Mouse (Mus musculus): ENCODE data around the gene Ranbp17. TPM values are rescaled to one million over a fixed set of nuclear protein-coding genes. Genes with fewer than 3 reads are reported as not detected.

The Ranbp17 gene
- polyA plus RNA-seq, 1 experiment: not detected

DNA sequence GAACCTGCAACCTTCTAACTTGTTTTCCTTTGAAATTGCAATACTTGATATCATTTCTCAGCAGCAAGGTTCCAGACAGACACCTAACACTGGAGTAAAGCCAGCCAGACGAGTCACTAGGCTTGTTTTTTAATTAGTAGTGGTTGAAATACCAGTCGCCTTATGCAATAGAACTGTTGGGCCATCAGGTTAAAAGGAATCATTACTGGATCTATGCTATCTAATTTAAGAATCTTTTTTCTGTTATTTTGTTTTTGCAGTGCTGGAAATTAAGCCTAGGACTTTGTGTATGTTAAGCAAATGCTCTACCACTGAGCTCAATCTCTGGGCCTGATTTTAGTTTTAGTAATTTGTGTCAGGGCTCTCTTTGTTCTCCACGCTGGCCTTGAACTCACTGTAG lies 91.3 kb downstream of the Ranbp17 start:
- Histone ChIP-seq H3K4me1 (ENCODE audit: control insufficient read depth, insufficient read depth, low read length) (no peaks in the 10 kb centered on the region), H3K4me3 (ENCODE audit: insufficient read depth, low read length) (no peak overlapping the region), H3K27ac (ENCODE audit: insufficient read depth, low read depth, low read length) (no peak overlapping the region)
- TF ChIP-seq POLR2A (IDR thresholded peaks at IDR 0.05; ENCODE audit: borderline replicate concordance, low read depth, low read length): no peak
- TF ChIP-seq CTCF (IDR thresholded peaks at IDR 0.05; ENCODE audit: low read depth, low read length): no peak

DNA sequence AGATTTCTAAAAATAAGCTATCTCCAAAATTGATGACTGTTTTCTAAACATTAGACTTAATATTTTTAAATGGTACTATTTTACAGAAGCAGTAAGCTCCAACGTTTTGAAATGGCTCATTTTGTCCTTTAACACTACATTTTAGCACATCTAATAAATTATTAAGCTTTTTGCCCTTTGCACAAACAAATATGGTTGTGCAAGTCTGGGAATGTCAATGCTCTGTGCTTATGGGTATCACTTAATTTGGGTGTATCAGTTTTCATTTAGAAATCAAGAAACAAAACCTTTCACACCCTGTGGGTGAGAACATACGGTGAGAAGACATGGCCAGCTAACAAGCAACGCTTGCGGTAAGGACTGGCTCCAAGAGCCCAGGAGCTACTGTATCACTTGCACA lies 108.9 kb downstream of the Ranbp17 start:
- H3K4me3 ChIP-seq (ENCODE audit: insufficient read depth, low read length): no peak overlapping the region
- TF ChIP-seq POLR2A (IDR thresholded peaks at IDR 0.05; ENCODE audit: borderline replicate concordance, low read depth, low read length) (no peak), CTCF (IDR thresholded peaks at IDR 0.05; ENCODE audit: low read depth, low read length) (no peak)
- no peaks in the 10 kb centered on the region for H3K4me1 ChIP-seq (ENCODE audit: control insufficient read depth, insufficient read depth, low read length)
- no peak overlapping the region for H3K27ac ChIP-seq (ENCODE audit: insufficient read depth, low read depth, low read length)

DNA sequence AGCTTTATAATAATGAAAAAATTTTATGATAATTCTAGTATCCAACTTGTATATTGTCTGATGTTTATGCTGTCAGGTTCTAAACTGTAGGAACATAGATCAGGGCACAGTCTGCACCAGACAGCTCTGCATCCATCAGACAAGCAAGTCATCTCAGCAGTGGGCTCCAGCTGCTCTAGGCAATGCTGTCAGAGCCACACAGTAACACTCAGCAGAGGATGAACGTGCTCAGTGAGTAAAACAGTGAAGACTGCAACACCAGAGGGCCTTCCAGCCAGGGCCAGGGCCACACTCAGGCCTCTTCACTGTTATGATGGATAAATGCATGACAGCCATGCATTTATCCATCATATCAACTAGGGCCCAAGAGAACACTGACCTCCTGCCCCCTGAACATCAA lies 114.2 kb downstream of the Ranbp17 start:
- no peak for TF ChIP-seq POLR2A (IDR thresholded peaks at IDR 0.05; ENCODE audit: borderline replicate concordance, low read depth, low read length)
- no peak for TF ChIP-seq CTCF (IDR thresholded peaks at IDR 0.05; ENCODE audit: low read depth, low read length)
- Histone ChIP-seq H3K4me3 (ENCODE audit: insufficient read depth, low read length) (no peak overlapping the region), H3K4me1 (ENCODE audit: control insufficient read depth, insufficient read depth, low read length) (no peaks in the 10 kb centered on the region), H3K27ac (ENCODE audit: insufficient read depth, low read depth, low read length) (no peak overlapping the region)

DNA sequence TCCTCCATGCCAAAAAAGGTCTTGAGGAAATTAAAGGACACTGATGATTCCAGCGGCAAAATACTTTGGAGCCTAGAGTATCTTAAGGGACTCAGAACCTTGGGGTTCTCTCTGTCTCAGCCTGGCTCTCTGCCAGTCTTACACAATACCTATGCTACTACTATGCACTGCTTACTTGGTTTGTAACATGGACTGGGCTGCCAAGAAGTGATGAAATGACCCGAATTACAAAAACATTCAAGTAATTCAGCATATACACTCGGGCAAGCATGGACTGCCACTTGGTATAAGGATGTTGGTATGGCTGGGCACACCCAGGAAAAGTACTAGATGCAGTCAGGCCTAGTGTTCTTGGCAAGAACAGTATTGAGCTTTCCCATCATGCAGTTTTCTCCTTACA lies 114.8 kb downstream of the Ranbp17 start:
- Histone ChIP-seq H3K4me3 (ENCODE audit: insufficient read depth, low read length) (no peak overlapping the region), H3K27ac (ENCODE audit: insufficient read depth, low read depth, low read length) (no peak overlapping the region), H3K4me1 (ENCODE audit: control insufficient read depth, insufficient read depth, low read length) (no peaks in the 10 kb centered on the region)
- TF ChIP-seq CTCF (IDR thresholded peaks at IDR 0.05; ENCODE audit: low read depth, low read length) (no peak), POLR2A (IDR thresholded peaks at IDR 0.05; ENCODE audit: borderline replicate concordance, low read depth, low read length) (no peak)

DNA sequence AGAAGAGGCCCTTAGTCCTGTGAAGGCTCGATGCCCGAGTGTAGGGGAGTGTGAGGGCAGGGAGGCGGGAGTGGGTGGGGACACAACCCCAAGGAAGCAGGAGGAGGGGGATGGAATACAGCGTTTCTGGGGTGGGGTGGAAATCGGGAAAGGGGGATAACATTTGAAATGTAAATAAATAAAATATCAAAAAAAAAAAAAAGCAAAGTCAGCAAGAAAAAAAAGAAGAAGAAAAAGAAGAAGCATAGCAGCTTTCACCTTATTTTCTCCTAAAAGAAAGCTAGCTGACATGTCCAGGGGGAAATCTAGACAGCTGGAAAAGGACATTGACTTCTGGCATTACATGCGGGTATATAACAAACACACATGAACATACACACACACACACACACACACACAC lies 117.3 kb downstream of the Ranbp17 start:
- TF ChIP-seq CTCF (IDR thresholded peaks at IDR 0.05; ENCODE audit: low read depth, low read length) (no peak), POLR2A (IDR thresholded peaks at IDR 0.05; ENCODE audit: borderline replicate concordance, low read depth, low read length) (no peak)
- no peak overlapping the region for H3K4me3 ChIP-seq (ENCODE audit: insufficient read depth, low read length)
- H3K27ac ChIP-seq (ENCODE audit: insufficient read depth, low read depth, low read length): no peak overlapping the region
- H3K4me1 ChIP-seq (ENCODE audit: control insufficient read depth, insufficient read depth, low read length): no peaks in the 10 kb centered on the region

DNA sequence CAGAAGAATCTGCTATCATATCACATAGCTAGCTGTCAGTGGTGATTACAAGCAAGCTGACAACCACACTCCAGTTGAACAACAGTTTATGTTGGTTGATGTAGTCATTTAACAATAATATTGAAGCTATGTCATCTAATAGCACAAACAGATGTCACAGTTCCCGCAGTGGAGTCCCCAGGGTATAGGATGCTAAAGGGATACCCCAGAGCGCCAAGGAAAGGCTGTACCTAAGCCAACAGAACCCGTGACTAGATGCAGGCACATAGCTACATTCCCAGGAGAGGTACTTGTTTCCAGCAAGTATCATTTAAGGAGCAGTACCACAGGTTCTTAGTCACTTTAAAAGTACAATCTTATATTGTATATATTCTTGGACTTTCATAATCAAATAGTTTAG lies 119.5 kb downstream of the Ranbp17 start:
- no peak overlapping the region for H3K27ac ChIP-seq (ENCODE audit: insufficient read depth, low read depth, low read length)
- no peaks in the 10 kb centered on the region for H3K4me1 ChIP-seq (ENCODE audit: control insufficient read depth, insufficient read depth, low read length)
- no peak for TF ChIP-seq POLR2A (IDR thresholded peaks at IDR 0.05; ENCODE audit: borderline replicate concordance, low read depth, low read length)
- no peak overlapping the region for H3K4me3 ChIP-seq (ENCODE audit: insufficient read depth, low read length)

DNA sequence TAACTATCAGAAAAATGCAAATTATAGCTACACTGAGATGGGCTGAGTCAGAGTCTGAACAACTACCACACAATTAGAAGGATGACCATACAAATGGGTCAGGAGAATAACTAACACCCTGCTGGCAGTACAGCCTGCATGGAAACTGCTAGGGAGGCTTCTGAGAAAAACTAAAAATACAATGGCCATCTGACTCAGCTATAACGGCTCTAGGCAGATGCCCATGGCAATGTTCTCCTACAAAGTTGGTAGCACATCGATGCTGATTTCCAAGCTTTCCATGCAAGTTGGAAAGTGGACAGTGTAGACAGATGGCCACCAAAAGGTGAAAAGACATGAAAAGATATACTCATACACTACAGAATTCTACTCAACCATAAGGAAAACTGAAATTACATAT lies 124.9 kb downstream of the Ranbp17 start:
- no peak overlapping the region for H3K4me3 ChIP-seq (ENCODE audit: insufficient read depth, low read length)
- TF ChIP-seq POLR2A (IDR thresholded peaks at IDR 0.05; ENCODE audit: borderline replicate concordance, low read depth, low read length) (no peak), CTCF (IDR thresholded peaks at IDR 0.05; ENCODE audit: low read depth, low read length) (no peak)
- H3K27ac ChIP-seq (ENCODE audit: insufficient read depth, low read depth, low read length): no peak overlapping the region
- H3K4me1 ChIP-seq (ENCODE audit: control insufficient read depth, insufficient read depth, low read length): no peaks in the 10 kb centered on the region

DNA sequence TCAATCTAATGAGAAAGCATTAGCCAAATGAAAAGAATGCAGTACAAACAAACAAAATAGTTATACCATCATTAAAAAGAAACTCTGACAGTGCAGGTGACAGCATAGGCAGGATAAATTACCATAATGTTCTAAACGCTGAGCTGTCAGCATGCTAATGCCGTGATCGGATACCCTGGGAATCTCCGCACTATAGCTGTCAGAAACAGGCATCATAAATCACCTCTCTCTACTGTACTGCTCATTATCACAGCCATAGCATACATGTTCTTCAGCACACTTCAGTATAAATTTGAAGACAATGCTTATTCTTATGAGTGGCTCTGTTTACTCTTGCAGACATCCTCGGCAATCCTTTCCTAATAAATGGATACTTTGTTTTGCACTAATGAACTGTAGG lies 151.7 kb downstream of the Ranbp17 start:
- Histone ChIP-seq H3K4me1 (ENCODE audit: control insufficient read depth, insufficient read depth, low read length) (no peaks in the 10 kb centered on the region), H3K27ac (ENCODE audit: insufficient read depth, low read depth, low read length) (no peak overlapping the region), H3K4me3 (ENCODE audit: insufficient read depth, low read length) (no peak overlapping the region)
- TF ChIP-seq CTCF (IDR thresholded peaks at IDR 0.05; ENCODE audit: low read depth, low read length): no peak
- TF ChIP-seq POLR2A (IDR thresholded peaks at IDR 0.05; ENCODE audit: borderline replicate concordance, low read depth, low read length): no peak

DNA sequence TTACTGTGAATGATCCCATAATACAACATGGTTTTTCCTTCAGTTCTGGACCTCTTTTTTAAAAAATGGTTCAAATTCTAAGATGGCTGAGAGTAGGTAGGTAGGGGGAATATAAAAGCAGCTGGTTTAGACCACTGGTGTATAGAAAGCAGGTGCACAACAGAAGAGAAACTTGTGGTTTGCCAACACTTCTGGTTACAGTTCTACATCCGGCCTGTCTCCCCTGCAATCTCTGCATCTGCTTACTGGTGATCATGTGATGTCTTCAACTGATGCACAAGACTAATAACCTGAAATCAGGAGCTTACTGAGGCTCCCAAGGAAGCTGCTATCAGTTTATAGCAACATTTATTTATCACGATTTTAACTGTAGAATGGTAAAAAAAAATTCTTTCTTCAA lies 164.3 kb downstream of the Ranbp17 start:
- Histone ChIP-seq H3K27ac (ENCODE audit: insufficient read depth, low read depth, low read length) (no peak overlapping the region), H3K4me1 (ENCODE audit: control insufficient read depth, insufficient read depth, low read length) (no peaks in the 10 kb centered on the region), H3K4me3 (ENCODE audit: insufficient read depth, low read length) (no peak overlapping the region)
- no peak for TF ChIP-seq CTCF (IDR thresholded peaks at IDR 0.05; ENCODE audit: low read depth, low read length)
- no peak for TF ChIP-seq POLR2A (IDR thresholded peaks at IDR 0.05; ENCODE audit: borderline replicate concordance, low read depth, low read length)

DNA sequence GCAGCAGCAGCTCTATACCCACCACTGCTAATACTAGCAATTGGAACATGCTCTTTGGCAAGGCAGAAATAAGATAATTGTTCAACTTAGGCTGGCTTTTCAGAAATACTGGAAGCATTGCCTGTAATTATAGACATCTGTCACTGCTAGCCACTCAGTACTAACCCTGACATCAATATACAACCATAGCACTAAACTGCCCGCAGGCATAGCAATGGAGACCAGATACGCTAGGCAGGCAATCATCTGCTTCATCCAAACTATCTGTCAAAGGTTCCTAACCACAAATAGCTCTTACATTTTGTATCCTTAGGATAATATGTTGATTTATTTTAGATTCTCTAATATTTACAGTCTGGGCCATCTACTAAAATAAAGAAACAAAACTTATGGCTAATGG lies 171.5 kb downstream of the Ranbp17 start:
- Histone ChIP-seq H3K4me3 (ENCODE audit: insufficient read depth, low read length) (no peak overlapping the region), H3K27ac (ENCODE audit: insufficient read depth, low read depth, low read length) (no peak overlapping the region), H3K4me1 (ENCODE audit: control insufficient read depth, insufficient read depth, low read length) (no peaks in the 10 kb centered on the region)
- TF ChIP-seq POLR2A (IDR thresholded peaks at IDR 0.05; ENCODE audit: borderline replicate concordance, low read depth, low read length) (no peak), CTCF (IDR thresholded peaks at IDR 0.05; ENCODE audit: low read depth, low read length) (no peak)

DNA sequence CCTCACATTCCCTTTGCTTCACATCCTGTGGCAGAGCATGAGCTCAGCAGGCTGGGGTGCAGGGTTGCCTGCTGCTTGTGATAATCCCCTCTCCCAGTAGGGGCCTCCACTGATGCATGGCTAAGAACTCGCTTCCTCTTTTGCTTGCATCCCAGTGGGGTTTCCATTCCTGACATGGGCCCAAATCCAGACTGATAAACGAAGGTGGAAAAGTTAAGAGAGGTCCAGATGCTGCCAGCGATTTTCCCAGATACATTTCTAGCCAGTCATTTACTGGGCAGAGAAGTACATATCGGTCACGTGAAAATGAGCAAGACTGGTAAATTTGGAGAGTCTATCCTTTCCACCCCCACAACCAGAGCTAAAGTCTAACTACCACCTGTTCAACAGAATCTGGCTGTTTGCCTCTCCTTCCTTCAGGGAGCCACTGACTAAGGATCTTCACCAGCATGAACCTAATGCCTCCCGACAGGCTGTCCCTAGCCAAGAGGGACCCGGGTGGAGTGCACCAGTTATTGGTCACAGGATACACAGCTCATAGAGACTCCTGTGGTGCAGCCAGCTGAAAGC lies 176.9 kb downstream of the Ranbp17 start:
- H3K4me3 ChIP-seq (ENCODE audit: insufficient read depth, low read length): no peak overlapping the region
- no peak overlapping the region for H3K27ac ChIP-seq (ENCODE audit: insufficient read depth, low read depth, low read length)
- H3K4me1 ChIP-seq (ENCODE audit: control insufficient read depth, insufficient read depth, low read length): no peaks in the 10 kb centered on the region
- TF ChIP-seq POLR2A (IDR thresholded peaks at IDR 0.05; ENCODE audit: borderline replicate concordance, low read depth, low read length) (no peak), CTCF (IDR thresholded peaks at IDR 0.05; ENCODE audit: low read depth, low read length) (no peak)
